Mouse (Mus musculus) heart, embryonic 15.5 days (tissue): Measurements from ENCODE around the gene Usf2. TPM values are rescaled to one million over a fixed set of nuclear protein-coding genes. Genes with fewer than 3 reads are reported as not detected.

Experiments used
- ATAC-seq: fragments of 200-750 bp; cut with Nextera tagmentation; replicated peaks from 2 replicates; pipeline ENCODE4 v1.8.0; 2017; ENCODE audit warnings: low read depth, moderate TSS enrichment; ENCODE audit not compliant: insufficient number of reproducible peaks, insufficient read depth, low FRiP score
- H3K27ac ChIP-seq: fragments of 300-500 bp; sonication (generic); 2 replicates; pipeline ENCODE4 v1.5.1; 2015; ENCODE audit warnings: mild to moderate bottlenecking, inconsistent platforms
- H3K27me3 ChIP-seq: fragments of 300-500 bp; sonication (generic); 2 replicates; pipeline ENCODE4 v1.6.1; 2015; ENCODE audit warnings: inconsistent platforms
- H3K36me3 ChIP-seq: fragments of 300-500 bp; sonication (generic); 2 replicates; pipeline ENCODE4 v1.6.1; 2015; ENCODE audit warnings: mild to moderate bottlenecking, inconsistent platforms
- H3K4me1 ChIP-seq: fragments of 300-500 bp; sonication (generic); replicated peaks from 2 replicates; pipeline ENCODE4 v1.6.1; 2015; ENCODE audit warnings: inconsistent platforms
- H3K4me2 ChIP-seq: fragments of 300-500 bp; sonication (generic); 2 replicates; pipeline ENCODE4 v1.6.1; 2015; ENCODE audit warnings: inconsistent platforms, mild to moderate bottlenecking, moderate library complexity
- H3K4me3 ChIP-seq: fragments of 300-500 bp; sonication (generic); 2 replicates; pipeline ENCODE4 v1.5.1; 2015; ENCODE audit warnings: mild to moderate bottlenecking, inconsistent platforms
- H3K9ac ChIP-seq: fragments of 300-500 bp; sonication (generic); 2 replicates; pipeline ENCODE4 v1.6.1; 2015; ENCODE audit warnings: mild to moderate bottlenecking, inconsistent platforms
- H3K9me3 ChIP-seq: fragments of 300-500 bp; sonication (generic); replicated peaks from 2 replicates; pipeline ENCODE4 v1.6.1; 2016; ENCODE audit warnings: inconsistent platforms
- WGBS: fragments of 180-500 bp; shearing (Covaris S2); methylation state at CpG from one replicate; pipeline ENCODE4 v1.1.7; 2015; ENCODE audit warnings: mixed read lengths; 5-methylcytosine and 5-hydroxymethylcytosine counted together
- polyA plus RNA-seq: library from polyadenylated mRNA; unstranded; fragments of >200 nt; fragmentation: Nextera tagmentation; extraction: Ambion mirVana; gene quantifications from 2 replicates; pipeline ENCODE4 v1.2.1, GENCODE M21; 2015

The Usf2 gene
- polyA plus RNA-seq, 1 experiment from 2014 or later: 13.1 TPM

DNA sequence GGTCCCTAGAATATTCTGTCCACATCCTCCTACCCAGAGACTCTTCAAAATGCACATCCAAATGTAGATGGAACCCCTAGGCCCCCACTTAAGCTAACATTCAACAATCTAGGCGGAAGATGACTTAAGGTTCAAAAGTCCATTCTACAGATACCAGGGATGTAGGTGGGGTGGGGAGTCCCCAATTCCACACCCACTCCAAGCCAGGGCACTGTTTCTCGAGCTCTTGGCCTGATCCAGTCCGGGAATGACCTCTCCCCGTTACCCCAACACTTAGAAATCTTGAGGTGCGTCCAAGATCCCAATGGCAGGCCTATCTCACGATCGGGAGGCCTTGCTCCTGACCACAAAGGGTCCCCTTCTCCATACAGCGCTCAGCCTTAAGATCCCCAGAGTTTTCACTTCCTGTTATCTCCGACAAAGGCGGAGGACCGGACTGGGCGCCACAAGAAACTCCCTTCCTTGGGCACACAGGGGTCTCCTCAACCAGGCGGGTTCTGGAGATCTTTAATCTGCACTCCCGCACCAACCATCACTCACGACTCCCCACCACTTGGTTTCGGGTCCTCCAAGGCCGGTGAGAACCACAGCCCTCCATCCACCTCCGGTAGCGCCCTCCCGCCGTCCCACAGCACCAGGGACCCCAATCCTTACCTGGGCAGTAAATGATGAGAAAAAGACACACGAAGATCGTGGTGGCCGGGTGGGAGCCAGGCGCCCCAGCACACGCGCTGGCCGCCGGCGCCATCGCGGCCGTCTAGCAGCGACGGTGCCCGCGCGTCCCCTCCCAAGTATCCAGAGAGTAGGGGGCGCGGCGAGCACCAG is 16.0 kb upstream of the Usf2 start:
- peaks cover 15% of the 10 kb centered on the region for H3K4me1 ChIP-seq
- 0 out of 2 replicates have a peak, but pooled peaks have one; percentile 21 for ATAC-seq
- WGBS: 8% methylated on average over 41 of the region's 41 CpGs
- no peak overlapping the region for H3K27ac ChIP-seq
- peak overlapping the region; percentile 49 for H3K9ac ChIP-seq
- peaks cover 22% of the 10 kb centered on the region for H3K27me3 ChIP-seq
- no peaks in the 10 kb centered on the region for H3K36me3 ChIP-seq
- H3K4me3 ChIP-seq: peak overlapping the region; percentile 49
- H3K9me3 ChIP-seq: no peaks in the 10 kb centered on the region
- peak overlapping the region; percentile 80 for H3K4me2 ChIP-seq

DNA sequence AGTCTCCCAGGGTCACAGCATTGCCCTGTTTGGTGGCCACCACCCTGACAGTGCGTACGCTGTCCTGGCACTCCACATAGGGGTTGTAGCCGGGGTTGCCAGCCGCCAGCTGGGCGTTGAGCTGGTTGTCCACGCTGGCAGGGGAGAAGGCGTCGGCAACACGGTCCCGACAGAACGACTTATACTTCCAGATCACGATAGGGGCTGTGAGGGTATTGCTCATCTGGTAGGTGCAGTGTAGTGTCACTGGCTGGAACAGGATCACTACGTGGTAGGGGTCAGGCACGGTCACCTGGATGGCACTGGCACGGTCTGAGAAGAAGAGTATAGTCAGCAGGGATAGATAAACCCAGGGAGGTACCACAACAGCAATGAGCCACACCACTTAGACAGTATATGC is 15.3 kb upstream of the Usf2 start:
- Histone ChIP-seq H3K9me3 (no peaks in the 10 kb centered on the region), H3K27me3 (peaks cover 22% of the 10 kb centered on the region), H3K4me2 (0 out of 2 replicates have a peak overlapping the region, but pooled peaks have one; percentile 80), H3K9ac (no peak overlapping the region), H3K4me1 (peaks cover 15% of the 10 kb centered on the region), H3K36me3 (no peaks in the 10 kb centered on the region), H3K27ac (no peak overlapping the region), H3K4me3 (no peak overlapping the region; the same call in 1 of the 2 replicates)
- ATAC-seq: no peak
- 85% methylated on average over 15 of the region's 15 CpGs for WGBS

DNA sequence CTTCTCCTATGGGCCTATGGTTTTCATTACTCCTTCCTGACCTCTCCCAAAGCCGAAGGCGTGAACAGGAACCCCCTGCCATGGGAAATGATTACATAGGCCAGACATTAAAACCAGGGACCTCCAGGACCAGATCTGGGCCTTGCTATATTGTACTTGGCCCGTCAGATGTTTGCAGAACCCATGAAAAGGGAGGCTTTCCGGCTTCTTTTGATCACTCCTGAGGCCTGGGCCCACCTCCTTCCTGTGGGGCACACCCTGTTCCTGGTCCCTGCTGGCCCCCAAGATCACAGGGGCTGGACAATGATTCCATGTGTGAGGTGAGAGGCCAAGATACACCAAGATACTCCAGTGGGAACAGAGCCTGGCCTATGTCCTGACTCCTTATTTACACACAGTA is 12.6 kb upstream of the Usf2 start:
- H3K27me3 ChIP-seq: peaks cover 22% of the 10 kb centered on the region
- 68% methylated on average over 4 of the region's 4 CpGs for WGBS
- no peaks in the 10 kb centered on the region for H3K9me3 ChIP-seq
- H3K27ac ChIP-seq: no peak overlapping the region
- H3K9ac ChIP-seq: no peak overlapping the region
- H3K4me3 ChIP-seq: no peak overlapping the region
- no peaks in the 10 kb centered on the region for H3K36me3 ChIP-seq
- H3K4me2 ChIP-seq: no peak overlapping the region
- ATAC-seq: 0 out of 2 replicates have a peak, but pooled peaks have one; percentile 12
- H3K4me1 ChIP-seq: peaks cover 15% of the 10 kb centered on the region

DNA sequence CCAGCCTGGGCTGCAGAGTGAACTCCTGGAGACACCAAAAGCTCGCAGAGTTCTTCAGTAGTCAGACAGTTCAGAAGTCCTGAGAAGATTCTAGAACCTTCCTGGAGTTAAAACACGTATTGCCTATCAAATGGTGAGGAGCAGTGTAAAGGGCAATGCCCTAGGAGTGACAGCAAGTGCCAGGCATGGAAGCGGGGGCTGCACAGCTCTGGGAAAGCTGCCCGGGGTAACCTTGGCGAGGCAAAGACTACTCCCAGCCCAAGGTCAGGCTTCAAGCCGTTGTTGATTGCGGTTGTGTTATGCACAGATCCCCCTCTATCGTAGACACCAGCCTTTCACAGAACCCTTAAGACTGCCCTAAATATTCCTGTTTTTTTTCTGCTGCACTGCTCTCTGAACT is 12.0 kb upstream of the Usf2 start:
- H3K9me3 ChIP-seq: no peaks in the 10 kb centered on the region
- H3K4me2 ChIP-seq: no peak overlapping the region
- no peak overlapping the region for H3K9ac ChIP-seq
- H3K36me3 ChIP-seq: no peaks in the 10 kb centered on the region
- peaks cover 18% of the 10 kb centered on the region for H3K4me1 ChIP-seq
- H3K27ac ChIP-seq: no peak overlapping the region
- ATAC-seq: no peak
- 82% methylated on average over 8 of the region's 8 CpGs for WGBS
- no peak overlapping the region for H3K4me3 ChIP-seq
- peaks cover 21% of the 10 kb centered on the region for H3K27me3 ChIP-seq

DNA sequence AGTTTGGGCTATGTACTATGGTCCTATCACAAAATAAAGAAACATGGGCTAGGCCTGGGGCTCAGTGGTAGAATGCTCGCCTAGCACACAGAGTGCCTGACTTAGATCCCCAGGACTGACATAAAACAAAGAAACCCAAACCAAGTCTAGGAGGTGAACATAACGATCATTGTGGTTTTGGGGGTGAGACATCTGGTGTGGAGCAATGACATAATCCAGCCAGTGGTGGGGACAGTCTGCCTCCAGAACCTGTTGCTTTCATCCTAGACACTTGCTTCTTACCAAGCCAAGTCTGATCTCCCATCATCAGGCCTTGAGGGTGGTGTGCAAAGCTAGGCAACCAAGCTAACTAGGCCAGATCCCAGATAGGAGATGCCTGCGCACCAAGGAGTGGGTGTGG is 10.1 kb upstream of the Usf2 start:
- H3K36me3 ChIP-seq: no peaks in the 10 kb centered on the region
- peaks cover 13% of the 10 kb centered on the region for H3K4me1 ChIP-seq
- H3K4me2 ChIP-seq: no peak overlapping the region
- 78% methylated on average over 3 of the region's 3 CpGs for WGBS
- H3K4me3 ChIP-seq: no peak overlapping the region
- no peak overlapping the region; the same call in 1 of the 2 replicates for H3K27ac ChIP-seq
- H3K27me3 ChIP-seq: peaks cover 2% of the 10 kb centered on the region; the same call in 1 of the 2 replicates
- H3K9me3 ChIP-seq: no peaks in the 10 kb centered on the region
- H3K9ac ChIP-seq: no peak overlapping the region
- no peak for ATAC-seq

DNA sequence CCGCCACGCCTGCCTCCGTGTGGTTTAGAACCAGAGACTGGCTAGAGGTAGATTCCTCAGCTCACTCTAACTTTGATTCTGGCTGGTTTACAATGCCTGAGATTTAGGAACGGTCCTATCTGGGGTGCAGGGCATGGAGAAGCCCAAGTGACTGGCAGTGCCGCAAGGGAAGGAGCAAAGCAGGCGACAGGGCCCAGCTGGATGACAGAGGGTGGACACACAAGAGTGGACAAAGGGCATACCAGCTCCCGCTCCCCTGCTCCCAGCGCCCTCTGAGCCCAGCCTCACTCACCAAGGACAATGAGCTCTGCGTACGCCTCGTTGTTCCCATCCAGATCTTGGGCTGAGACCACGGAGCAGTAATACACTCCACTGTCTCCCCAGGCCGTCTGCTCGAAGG is 9.1 kb upstream of the Usf2 start:
- Histone ChIP-seq H3K9me3 (no peaks in the 10 kb centered on the region), H3K27ac (no peak overlapping the region), H3K27me3 (no peaks in the 10 kb centered on the region), H3K4me2 (no peak overlapping the region), H3K9ac (no peak overlapping the region), H3K4me1 (peaks cover 13% of the 10 kb centered on the region), H3K4me3 (no peak overlapping the region), H3K36me3 (no peaks in the 10 kb centered on the region)
- ATAC-seq: no peak
- 87% methylated on average over 14 of the region's 14 CpGs for WGBS

DNA sequence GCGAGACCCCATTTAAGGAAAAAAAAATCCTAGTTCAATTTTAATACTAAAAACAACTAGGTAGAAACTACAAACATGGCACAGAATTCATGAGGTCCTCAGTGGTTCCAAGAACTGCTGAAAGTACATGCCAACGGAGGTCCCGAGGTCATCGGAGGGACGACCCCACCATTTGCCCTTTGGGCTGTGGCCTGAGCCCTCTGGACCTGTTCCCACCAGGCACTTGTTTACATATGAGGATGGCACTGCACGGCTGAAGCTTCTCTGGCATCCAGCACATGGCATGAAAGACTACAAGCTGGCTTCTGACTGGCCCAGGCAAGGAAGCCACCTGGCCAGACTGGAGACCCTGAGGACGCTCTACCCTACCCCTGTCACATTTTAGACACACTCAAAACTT is 7.8 kb upstream of the Usf2 start:
- Histone ChIP-seq H3K9me3 (no peaks in the 10 kb centered on the region), H3K9ac (no peak overlapping the region), H3K4me1 (peaks cover 13% of the 10 kb centered on the region), H3K27ac (no peak overlapping the region), H3K27me3 (no peaks in the 10 kb centered on the region), H3K4me3 (no peak overlapping the region), H3K36me3 (no peaks in the 10 kb centered on the region), H3K4me2 (no peak overlapping the region)
- no peak for ATAC-seq
- 86% methylated on average over 7 of the region's 7 CpGs for WGBS

DNA sequence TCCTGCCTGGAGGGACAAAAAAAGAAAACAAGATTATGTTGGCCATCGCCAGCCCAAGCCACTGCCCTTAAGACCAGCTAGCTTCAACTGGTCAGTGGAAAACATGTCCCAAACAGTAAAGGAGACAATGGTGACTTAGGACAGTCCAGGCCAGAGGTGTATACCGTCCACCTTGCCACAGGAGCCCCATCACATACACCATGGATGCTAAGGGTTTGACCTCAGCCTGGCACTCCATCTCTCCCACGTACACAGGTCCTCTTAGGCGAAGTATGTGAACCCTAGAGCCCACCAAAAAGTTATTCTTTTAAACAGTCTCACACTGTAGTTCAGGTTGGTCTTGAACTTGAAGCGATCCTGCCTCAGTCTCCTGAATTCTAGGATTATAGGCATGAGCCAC is 6.3 kb upstream of the Usf2 start:
- Histone ChIP-seq H3K4me2 (no peak overlapping the region), H3K9me3 (no peaks in the 10 kb centered on the region), H3K27ac (no peak overlapping the region), H3K36me3 (no peaks in the 10 kb centered on the region), H3K4me3 (no peak overlapping the region), H3K27me3 (no peaks in the 10 kb centered on the region), H3K4me1 (peaks cover 22% of the 10 kb centered on the region), H3K9ac (no peak overlapping the region)
- WGBS: 88% methylated on average over 5 of the region's 5 CpGs
- no peak for ATAC-seq

DNA sequence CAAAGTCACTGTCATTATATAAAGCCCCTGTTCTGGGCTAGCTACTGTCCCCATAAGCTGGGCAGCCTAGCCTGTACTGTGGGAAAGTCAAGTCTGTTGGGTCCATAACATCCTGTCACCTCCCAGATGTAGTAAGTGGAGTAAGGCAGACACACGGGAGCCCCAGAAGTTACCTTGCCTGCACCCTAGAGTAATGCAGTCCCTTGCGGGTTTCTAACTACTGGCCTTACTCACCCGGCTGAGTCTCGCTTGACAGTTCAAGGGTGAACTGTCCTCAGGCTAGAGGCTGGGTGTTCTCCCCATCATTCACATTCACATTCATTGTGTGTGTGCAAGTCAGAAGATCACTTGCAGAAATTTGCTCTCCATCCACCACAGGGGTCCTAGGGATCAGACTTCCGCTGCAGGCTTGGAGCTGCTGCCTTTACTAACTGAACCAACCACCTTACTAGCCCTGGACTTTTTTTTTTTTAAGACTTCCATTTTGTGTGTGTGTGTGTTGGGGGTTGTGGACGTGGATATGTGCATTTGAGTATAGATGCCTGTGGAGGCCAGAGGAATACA is 3.3 kb upstream of the Usf2 start:
- no peak for ATAC-seq
- peaks cover 2% of the 10 kb centered on the region for H3K36me3 ChIP-seq
- H3K27ac ChIP-seq: no peak overlapping the region
- no peaks in the 10 kb centered on the region for H3K9me3 ChIP-seq
- H3K4me1 ChIP-seq: peaks cover 32% of the 10 kb centered on the region
- H3K27me3 ChIP-seq: no peaks in the 10 kb centered on the region
- H3K4me2 ChIP-seq: no peak overlapping the region
- H3K4me3 ChIP-seq: no peak overlapping the region
- 86% methylated on average over 6 of the region's 6 CpGs for WGBS
- H3K9ac ChIP-seq: no peak overlapping the region

DNA sequence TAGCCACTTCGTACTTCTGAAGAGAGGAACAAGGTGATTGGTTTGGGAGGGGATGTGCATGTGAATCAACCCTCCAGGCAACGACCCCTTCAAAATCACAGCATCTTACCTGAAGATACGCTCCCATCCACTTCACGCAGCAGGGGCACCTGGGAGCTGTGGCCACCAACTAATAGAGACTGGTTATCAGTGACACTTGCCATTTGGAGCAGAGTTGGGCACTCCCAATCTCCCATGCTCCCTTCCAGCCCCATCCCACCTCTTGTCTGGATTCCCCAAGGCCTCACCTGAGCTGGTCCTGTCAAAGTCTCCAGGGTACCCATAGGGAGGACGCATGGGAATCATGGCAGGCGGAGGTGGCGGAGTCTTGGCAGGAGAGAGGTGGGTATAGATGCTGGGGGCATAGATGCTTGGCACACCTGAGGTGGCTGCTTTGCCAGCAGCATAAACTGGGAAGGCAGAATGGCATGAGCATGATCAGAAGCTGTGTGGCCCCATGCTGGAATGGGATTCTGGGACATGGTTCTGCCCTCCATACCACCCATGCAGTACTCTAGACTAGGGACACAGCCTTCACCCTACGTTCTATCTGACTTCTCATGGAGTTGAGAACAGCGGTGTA is 2.4 kb upstream of the Usf2 start:
- H3K27ac ChIP-seq: no peak overlapping the region
- WGBS: 94% methylated on average over 9 of the region's 9 CpGs
- peaks cover 32% of the 10 kb centered on the region for H3K4me1 ChIP-seq
- no peaks in the 10 kb centered on the region for H3K9me3 ChIP-seq
- ATAC-seq: no peak
- H3K9ac ChIP-seq: no peak overlapping the region
- no peak overlapping the region for H3K4me2 ChIP-seq
- H3K27me3 ChIP-seq: no peaks in the 10 kb centered on the region
- H3K36me3 ChIP-seq: peaks cover 10% of the 10 kb centered on the region
- no peak overlapping the region for H3K4me3 ChIP-seq

DNA sequence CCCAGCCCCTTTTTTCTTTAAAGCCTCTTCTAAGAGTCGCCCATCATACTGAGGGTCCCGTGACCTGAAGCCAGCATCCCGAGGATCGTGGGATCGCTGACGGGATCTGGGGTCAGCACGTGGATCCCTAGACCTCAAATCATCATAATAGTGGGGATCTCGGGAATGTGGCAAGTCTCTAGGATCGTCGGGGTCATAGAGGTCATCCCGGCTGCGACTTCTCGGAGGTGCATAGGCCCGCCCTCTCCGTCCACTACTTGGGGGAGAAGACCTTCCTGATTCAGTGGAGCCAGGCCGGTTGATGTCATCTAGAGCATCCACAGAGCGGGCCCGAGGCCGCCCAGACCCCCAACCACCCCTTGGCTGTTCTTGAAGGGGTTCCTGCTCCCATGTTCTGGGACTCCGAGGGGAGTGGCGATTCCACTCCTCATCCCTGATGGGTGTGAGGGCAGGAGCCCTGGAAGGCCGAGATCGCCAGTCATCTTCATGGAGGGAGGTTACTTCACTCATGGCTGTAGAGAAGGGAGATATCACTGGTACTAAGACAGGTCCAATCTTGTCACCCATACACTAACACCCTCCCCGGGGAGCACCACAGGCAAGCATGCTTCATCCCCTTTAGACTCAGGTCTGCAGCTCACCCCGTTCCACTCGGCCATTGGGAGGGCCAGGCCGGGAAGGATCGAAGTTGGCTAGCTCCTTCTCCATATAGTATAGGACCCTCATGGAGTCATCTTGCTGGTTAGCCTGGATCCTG is 1.7 kb upstream of the Usf2 start:
- peaks cover 27% of the 10 kb centered on the region for H3K4me1 ChIP-seq
- H3K4me2 ChIP-seq: peak overlapping the region; percentile 91
- peak overlapping the region; percentile 98 for H3K9ac ChIP-seq
- no peaks in the 10 kb centered on the region for H3K9me3 ChIP-seq
- H3K36me3 ChIP-seq: peaks cover 17% of the 10 kb centered on the region
- H3K4me3 ChIP-seq: peak overlapping the region; percentile 96
- ATAC-seq: no peak
- 71% methylated on average over 28 of the region's 28 CpGs for WGBS
- H3K27ac ChIP-seq: peak overlapping the region; percentile 99
- H3K27me3 ChIP-seq: no peaks in the 10 kb centered on the region
